Mouse (Mus musculus) lung, adult 2 months (tissue): ENCODE measurements at regions not wholly inside any gene's neighbourhood (a gene's known extent, or its start where the extent isn't known, plus 50 kb on each side); places are given as distances from the start of the nearest gene placed in this dataset.

ENCODE experiments used
- CTCF ChIP-seq: fragments of 200-500 bp; IDR thresholded peaks from 2 replicates; pipeline ENCODE4 v1.5.1; 2011; ENCODE audit warnings: mild to moderate bottlenecking, low read length, control low read depth; ENCODE audit not compliant: insufficient read depth
- POLR2A ChIP-seq: fragments of 200-500 bp; IDR thresholded peaks from 2 replicates; pipeline ENCODE4 v1.6.1; 2011; ENCODE audit warnings: low read depth, mild to moderate bottlenecking, control low read depth, low read length, borderline replicate concordance; ENCODE audit errors: extremely low read depth

GRCm38 (mm10) chr9:33800763-33801162 is 684.9 kb upstream of the Kirrel3 start:
- TF ChIP-seq CTCF: no peak
- no peak for TF ChIP-seq POLR2A
